Mouse (Mus musculus): ENCODE results near the gene Elk3.

Elk3 gene

GRCm38 (mm10) chr10:93231490-93231889, 79.4 kb downstream of the Elk3 start:
- DNase-seq: no peak

- DNase-seq: no peak
These were observed 82.4 kb downstream of the Elk3 start for GRCm38 (mm10) chr10:93228401-93229007.

DNA sequence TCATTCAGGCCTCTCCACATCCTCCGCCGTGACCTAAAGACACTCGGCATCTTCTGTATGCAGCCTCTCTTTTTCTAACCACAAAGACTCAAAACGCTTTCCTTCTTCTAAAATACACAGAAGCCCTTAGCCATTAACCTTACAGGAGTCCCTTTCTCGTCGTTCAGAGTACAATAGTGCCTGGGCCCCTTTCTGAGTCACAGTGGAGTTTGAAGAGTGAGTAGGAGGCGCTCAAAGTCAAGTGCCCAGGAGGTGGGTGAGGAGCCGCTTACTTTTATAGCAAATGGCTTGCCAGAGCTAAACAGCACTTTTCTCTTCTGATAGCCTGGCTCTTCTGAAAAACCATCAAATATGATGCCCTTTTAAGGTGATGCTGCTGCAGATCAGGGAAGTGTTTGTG, 83.0 kb downstream of the Elk3 start:
- DNase-seq: no peak

DNA sequence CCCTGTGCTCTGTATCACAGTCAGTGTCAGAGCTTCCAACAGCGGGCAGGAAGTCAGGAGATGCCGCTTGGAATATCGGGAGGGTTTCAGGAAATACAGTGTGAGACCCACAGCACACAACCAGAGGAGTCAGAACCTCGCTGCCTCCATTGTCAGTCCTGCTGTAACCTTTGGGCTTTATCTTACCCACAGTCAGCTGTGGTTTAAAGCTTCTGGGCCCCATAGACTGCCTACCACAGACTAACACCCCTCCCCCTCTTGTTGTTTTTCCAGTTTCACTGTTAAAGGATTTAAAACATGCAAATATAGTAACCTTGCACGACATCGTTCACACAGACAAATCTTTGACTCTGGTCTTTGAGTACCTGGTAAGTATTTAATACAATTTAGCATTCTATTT, 85.2 kb downstream of the Elk3 start:
- DNase-seq: no peak

DNA sequence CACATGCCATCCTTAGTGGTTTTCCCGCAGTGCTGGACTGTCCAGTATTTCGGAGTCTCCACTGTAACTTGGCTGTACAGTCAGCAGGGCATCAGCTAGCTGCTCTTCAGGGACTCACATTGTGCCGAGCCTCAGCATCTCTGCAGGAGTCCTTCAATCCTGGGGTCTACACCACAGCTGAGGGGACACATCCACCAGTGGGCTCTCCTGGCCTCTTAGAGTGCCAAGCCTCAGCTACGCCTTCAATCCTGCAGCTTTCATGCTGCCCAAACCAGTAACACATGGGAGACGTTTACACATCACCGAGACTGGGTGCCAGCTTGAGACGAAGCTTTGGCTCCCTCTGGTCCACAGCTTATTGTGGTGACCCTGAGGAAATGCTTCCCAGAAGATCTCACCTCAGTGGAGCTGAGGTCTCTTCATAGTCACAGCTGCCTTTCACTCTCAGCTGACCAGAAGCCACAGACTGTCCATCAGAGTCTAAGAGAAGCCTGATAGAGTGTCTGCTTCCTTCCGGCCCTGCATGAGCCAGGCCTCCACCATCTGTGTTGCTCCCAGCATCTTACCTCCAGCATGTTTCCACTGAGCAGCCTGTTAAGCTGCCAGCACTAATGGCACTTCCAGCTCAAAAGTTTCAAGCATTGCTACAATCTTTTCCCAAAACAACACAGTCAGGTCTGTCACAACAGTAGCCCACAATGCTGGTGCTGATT, 95.7 kb downstream of the Elk3 start:
- peak; percentile 65 for DNase-seq

GRCm38 (mm10) chr10:93214251-93214650, 96.7 kb downstream of the Elk3 start:
- DNase-seq: no peak

DNA sequence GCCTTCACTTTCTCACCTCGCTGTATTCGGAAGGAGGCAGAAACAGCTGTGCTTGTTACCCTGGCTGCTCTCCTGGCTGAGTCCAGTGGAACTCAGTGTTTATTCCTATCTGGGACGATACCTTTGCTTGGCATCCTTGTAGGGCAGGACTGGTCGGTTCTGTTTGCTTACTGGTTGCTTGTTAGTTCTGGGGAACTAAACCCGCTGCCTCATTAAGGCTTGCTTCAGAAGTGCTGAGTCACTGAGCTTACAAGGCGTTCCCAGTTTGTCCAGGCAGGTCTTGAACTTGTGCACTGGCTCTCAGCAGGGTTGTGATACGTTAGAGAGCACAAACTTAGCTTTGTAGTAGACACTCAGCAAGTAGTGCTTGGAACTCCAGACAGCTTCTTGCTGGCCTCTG, 97.6 kb downstream of the Elk3 start:
- DNase-seq: no peak

GRCm38 (mm10) chr10:93212699-93213098, 98.2 kb downstream of the Elk3 start:
- no peak for DNase-seq

DNA sequence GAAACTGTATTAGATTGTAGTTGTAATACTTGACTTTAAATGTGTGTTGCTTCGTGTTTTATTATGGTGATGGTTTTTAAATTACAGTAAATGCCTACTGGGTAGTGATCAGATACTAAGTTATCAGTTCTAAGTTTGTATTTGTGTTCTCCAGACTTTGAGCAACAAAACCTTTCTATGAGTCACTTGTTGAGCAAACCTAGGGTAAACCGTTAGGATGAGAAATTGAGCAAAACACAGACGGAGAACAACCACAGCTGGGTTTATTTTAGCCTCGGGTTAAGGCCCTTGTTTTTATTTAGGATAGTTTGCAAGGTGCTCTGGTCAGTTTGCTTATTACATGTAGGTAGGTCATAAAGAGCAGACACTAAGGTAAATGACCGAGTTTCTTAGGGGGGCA, 103.8 kb downstream of the Elk3 start:
- no peak for DNase-seq

DNA sequence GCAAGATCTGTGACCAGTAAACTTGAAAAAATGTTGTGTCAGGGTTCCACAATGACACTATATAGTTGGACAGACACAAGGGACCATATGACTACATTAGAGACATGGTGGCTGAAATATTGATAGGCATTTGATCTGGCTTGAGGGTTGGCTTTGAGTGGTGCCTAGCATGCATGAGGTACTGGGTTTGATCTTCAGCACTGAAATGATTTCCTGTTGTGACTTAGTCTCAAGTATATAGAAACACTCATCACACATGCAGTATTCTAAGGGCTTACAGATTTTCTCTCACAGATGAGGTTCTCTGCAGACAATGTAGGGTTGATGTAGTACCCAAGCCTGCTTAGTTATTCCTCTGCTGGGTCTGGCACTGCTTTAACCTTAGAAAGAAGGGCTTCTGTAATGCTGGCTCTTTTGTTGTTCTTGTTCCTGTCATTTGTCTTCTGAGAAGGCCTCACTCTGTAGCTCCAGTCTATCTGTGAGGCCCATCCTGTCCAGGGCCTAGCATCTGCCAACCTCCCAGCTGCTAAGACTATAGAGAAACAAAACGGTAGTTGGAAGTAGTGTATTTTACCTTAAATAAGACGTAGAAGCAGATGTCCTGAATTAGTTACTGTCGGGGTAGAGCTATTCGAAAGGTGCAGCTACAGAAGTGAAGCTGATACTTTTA, 105.5 kb downstream of the Elk3 start:
- DNase-seq: no peak

DNA sequence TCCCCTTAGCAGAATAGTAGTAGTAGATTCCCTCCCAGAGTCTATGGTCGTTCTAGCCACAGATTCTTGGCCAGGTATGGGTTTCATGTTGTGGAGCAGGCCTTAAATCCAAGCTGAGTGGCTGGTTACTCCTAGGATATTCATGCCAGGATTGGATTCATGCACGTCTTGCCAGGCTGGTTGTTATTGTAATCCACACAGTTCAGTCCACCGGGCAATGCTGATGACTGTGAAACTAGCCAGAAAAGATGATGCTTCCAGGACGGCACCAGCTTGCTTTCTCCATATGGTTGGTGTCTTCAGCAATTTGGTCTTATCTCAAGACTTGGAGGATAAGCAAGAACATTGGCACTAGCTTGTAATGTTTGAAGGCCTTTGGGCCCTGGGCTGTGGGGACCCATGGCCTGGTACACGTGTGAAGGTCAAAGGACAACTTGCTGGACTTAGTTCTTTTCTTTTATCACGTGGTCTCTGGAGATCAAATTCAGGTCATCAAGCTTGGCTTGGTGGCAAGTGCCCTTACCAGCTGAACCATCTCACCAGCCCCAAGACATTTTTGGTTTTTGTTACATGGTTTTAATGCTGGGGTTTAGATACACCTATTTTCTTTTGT, 109.0 kb downstream of the Elk3 start:
- peak; percentile 48 for DNase-seq

DNA sequence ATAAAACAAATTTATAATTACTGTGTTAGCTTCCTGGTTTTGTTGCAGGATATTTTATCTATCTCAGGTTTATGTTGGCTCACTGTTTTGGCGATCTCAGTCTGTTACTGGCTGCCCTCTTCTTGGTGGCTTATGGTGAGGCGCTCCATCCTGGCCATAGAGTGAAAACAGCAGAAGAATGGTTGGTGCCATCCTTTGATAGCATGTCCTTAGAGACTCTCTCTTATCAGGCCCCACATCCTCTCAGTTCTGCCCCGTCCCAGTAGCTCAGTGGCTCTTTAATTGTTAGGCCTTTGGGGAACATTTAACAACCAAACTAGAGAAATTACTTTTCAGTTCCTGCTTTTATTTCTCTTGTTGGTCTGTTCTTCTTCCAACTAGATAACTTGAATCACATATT, 112.0 kb downstream of the Elk3 start:
- DNase-seq: no peak
